Mouse (Mus musculus): ENCODE measurements around the gene Cldn19. TPM values are rescaled to one million over a fixed set of nuclear protein-coding genes. Genes with fewer than 3 reads are reported as not detected.
A peak's percentile ranks its signal among the peaks of the same experiment; 100 is the strongest.
"Not testable (repeated sequence)": the region's sequence is repeated elsewhere in the genome, so short reads cannot be mapped to it uniquely, and the experiment has no call there.

The Cldn19 gene
- polyA plus RNA-seq, 1 experiment from 2014 or later = 0.12 TPM

DNA sequence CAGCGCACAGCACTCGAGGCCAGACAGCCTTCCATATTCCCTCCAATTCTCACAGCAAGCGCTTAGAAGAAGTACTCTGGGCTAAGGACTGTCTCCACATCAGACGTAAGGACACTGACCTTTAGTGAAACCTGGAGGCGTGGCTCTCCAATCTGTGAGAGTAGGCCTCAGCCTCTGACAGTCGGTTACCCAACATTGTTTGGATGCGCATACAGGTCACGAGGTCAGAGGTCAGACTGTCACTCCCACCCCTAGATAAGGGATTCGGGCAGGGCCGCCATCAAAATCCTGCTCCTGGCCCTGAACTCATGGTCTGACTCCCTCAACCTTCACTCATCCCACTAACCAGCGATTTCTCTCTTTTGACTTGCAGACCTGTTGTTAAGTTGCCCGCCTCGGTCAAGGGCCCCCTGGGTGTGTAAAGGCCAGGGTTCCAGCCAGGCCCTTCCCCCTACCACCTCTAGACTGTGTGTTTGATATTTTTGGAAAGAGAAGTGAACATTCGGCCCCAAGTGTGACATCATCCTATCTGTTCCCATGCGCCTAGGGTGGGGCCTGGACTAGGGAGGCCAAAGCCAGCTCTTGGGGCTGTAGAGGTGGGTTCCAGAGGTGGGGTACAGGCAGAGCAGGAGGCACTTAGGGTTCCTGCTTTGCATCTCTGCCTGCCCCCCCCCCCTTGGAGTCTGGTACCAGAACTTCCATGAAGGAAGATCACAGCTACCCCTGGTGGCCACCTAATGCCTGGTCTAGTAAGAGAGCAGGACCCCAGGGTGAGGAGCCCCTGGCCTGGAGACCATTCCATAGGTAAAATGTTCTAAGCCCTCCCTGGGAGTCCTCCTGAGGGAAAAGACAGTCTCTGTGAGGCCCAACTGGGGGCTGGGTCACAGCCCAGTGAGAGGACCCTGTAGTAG lies 4.4 kb downstream of the Cldn19 start:
- WGBS = 79% methylated on average over 15 of the region's 15 CpGs
- no peaks in the 10 kb centered on the region for H3K27me3 ChIP-seq (ENCODE audit: low read depth, poor library complexity, severe bottlenecking)

DNA sequence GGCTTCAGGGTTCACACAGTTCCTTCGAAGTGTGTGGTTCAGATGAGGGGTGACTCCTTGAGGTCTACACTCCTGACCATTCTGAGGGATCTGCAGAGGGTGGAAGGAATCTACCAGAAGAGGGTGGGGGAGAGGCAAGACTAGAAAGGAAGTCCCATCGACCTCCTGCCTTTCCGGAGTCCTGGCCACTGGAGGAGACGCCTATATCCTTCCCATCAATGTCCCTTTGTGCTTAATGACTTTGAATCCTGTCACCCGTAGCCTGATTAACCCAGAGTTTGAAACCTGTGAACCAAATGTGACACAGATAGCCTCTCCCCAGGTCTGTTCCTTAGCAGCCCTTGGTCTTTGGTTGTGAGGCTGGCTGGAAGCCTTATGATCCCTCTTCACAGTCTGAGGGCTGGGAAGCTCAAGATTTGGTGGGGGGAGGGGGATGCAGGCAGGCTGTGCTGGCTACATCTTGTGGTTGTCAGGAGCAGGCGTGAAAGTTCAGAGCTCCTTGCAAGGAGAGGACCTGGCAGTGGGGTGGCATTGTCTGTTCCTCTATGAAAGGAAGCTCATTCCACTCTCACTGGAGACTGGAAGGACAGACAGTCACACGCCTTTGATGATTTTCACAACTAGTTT lies 6.0 kb downstream of the Cldn19 start:
- 59% methylated on average over 7 of the region's 7 CpGs for WGBS

More for the DNA sequence above, 4.4 kb downstream of the Cldn19 start:
- Histone ChIP-seq H3K4me3 (no peak overlapping the region), H3K36me3 (no peaks in the 10 kb centered on the region), H3K27ac (replicated peaks) (no peak overlapping the region), H3K9me3 (replicated peaks) (no peaks in the 10 kb centered on the region), H3K4me1 (peaks cover 29% of the 10 kb centered on the region)
- DNase-seq (ENCODE audit: low spot score) = no peak

DNA sequence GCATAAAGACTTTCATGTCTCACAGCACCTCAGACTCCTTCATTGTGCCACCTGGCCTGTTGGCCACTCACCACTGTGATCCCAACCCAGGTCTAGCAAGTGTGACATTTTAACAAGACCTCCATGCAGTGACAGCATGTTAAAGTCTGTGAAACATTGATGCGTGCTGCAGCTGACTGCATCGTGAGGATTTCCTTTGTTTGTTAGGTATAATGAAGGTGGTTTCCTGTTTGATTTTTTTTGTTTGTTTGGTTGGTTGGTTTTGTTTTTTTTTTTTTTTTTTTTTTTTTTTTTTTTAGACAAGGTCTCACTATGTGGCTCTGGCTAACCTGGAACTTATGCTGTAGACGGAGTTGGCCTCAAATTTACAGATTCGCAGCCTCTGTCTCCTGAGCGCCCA lies 7.3 kb downstream of the Cldn19 start:
- H3K27me3 ChIP-seq (ENCODE audit: low read depth, poor library complexity, severe bottlenecking) = no peaks in the 10 kb centered on the region
- H3K4me1 ChIP-seq = peaks cover 4% of the 10 kb centered on the region; the same call in 1 of the 2 replicates
- no peaks in the 10 kb centered on the region for H3K36me3 ChIP-seq
- H3K4me3 ChIP-seq = no peak overlapping the region
- 97% methylated on average over 5 of the region's 5 CpGs for WGBS
- no peak for DNase-seq (ENCODE audit: low spot score)
- H3K27ac ChIP-seq (replicated peaks) = no peak overlapping the region
- no peaks in the 10 kb centered on the region for H3K9me3 ChIP-seq (replicated peaks)

More for the DNA sequence above, 6.0 kb downstream of the Cldn19 start:
- Histone ChIP-seq H3K4me3 (no peak overlapping the region), H3K9me3 (replicated peaks) (no peaks in the 10 kb centered on the region), H3K36me3 (no peaks in the 10 kb centered on the region), H3K27ac (replicated peaks) (no peak overlapping the region), H3K4me1 (peaks cover 15% of the 10 kb centered on the region), H3K27me3 (ENCODE audit: low read depth, poor library complexity, severe bottlenecking) (no peaks in the 10 kb centered on the region)
- DNase-seq (ENCODE audit: low spot score) = no peak

DNA sequence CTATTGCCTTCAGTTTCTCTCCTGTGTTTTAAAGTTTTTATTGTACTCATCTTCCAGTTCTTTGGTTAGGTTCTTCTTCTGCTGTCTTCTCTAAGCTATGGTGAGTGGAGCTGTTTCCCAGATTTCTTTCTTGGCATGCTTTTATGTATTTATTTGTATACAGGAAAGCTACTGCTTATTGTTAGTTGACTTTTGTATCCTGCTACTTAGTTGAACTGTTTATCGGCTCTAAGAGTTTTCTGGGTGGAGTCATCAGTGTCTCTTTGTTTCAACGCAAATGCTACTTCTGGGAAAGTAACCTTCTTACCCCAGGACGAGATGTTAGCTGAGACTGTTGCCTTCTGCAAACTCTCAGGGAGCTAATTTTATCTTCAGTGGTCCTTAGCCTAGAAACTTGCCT lies 8.2 kb downstream of the Cldn19 start:
- Histone ChIP-seq H3K9me3 (replicated peaks) (no peaks in the 10 kb centered on the region), H3K27me3 (ENCODE audit: low read depth, poor library complexity, severe bottlenecking) (no peaks in the 10 kb centered on the region), H3K4me1 (peaks cover 4% of the 10 kb centered on the region; the same call in 1 of the 2 replicates), H3K4me3 (no peak overlapping the region), H3K27ac (replicated peaks) (no peak overlapping the region), H3K36me3 (peaks cover 8% of the 10 kb centered on the region)
- 84% methylated on average over 3 of the region's 3 CpGs for WGBS
- DNase-seq (ENCODE audit: low spot score) = no peak

DNA sequence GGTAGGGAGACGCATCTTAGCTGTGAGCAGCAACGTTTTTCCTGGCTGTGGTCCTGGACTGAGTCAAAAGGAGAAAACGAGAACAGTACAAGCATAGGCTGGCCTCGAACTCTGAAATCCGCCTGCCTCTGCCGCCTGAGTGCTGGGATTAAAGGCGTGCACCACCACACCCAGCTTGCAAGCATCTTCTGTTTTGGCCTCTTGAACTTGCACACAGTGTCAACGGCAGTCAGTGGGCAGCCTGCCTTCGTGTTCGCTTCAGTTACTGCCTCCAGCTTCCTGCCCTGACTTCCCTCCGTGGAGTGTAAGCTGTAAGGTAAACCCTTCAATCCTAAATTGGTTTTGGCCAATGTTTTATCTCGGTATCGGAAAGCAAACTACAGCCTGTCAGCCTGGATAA lies 11.4 kb downstream of the Cldn19 start:
- Histone ChIP-seq H3K4me1 (no peaks in the 10 kb centered on the region), H3K9me3 (replicated peaks) (no peaks in the 10 kb centered on the region), H3K4me3 (no peak overlapping the region), H3K36me3 (peaks cover 40% of the 10 kb centered on the region), H3K27ac (replicated peaks) (no peak overlapping the region), H3K27me3 (ENCODE audit: low read depth, poor library complexity, severe bottlenecking) (no peaks in the 10 kb centered on the region)
- DNase-seq (ENCODE audit: low spot score) = no peak
- 81% methylated on average over 13 of the region's 13 CpGs for WGBS

DNA sequence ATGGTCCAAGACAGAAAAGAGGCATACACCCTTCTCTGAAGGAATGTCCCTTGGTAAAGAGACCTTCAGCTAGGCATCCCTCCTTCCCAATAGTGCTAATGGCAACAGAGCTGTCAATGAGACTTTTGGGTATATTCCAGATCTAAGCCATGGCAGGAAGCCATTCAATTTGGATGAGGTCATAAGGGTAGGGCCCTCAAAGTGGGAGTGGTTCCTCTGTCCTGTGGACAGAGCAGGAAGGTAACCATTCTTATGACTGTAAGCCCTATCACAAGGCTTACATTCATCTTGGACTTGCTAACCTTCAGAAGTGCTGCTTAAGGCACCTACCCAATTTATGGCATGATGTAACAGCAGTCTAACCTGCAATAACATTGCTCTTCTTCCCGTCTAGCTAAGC lies 19.4 kb downstream of the Cldn19 start:
- no peaks in the 10 kb centered on the region for H3K27me3 ChIP-seq (ENCODE audit: low read depth, poor library complexity, severe bottlenecking)
- no peaks in the 10 kb centered on the region for H3K4me1 ChIP-seq
- H3K9me3 ChIP-seq (replicated peaks) = no peaks in the 10 kb centered on the region
- no peak overlapping the region for H3K27ac ChIP-seq (replicated peaks)
- 89% methylated on average over 1 of the region's 1 CpGs for WGBS
- H3K36me3 ChIP-seq = peaks cover 98% of the 10 kb centered on the region
- no peak overlapping the region for H3K4me3 ChIP-seq
- no peak for DNase-seq (ENCODE audit: low spot score)

DNA sequence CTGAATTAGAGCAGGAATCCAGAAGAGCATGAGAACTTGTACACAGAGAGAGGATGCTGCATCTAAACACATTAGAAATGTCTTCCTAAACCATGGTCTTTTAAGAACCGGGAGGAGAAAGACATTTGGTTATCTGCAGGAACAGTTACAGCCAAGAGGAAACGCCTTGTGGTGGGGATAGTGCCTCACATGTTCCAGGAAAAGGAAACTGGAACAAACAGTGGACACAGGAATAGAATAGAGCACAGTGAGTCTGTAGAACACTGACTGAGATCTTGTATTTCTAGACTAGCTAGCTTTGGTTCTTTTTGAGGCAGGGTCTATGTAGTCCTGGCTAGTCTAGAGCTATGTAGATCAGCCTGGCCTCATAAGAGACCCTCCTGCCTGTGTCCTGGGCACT lies 20.0 kb downstream of the Cldn19 start:
- no peak overlapping the region for H3K27ac ChIP-seq (replicated peaks)
- no peaks in the 10 kb centered on the region for H3K27me3 ChIP-seq (ENCODE audit: low read depth, poor library complexity, severe bottlenecking)
- no peak overlapping the region for H3K4me3 ChIP-seq
- H3K36me3 ChIP-seq = peaks cover 98% of the 10 kb centered on the region
- H3K4me1 ChIP-seq = no peaks in the 10 kb centered on the region
- no peaks in the 10 kb centered on the region for H3K9me3 ChIP-seq (replicated peaks)
- 87% methylated on average over 2 of the region's 2 CpGs for WGBS
- DNase-seq (ENCODE audit: low spot score) = no peak

DNA sequence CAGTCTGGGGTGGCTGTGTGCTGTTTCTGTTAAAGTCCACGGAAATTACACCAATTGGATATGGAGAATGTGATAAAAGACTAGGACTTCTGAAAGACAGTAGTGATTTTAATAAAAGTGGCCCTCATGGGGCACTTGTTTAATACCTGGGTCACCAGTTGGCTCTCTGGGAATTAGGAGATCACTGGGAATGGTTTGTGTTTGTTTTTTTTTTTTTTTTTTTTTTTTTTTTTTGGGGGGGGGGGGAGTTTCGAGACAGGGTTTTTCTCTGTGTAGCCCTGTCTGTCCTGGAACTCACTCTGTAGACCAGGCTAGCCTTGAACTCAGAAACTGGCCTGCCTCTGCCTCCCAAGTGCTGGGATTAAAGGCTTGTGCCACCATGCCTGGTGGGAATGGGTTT lies 20.5 kb downstream of the Cldn19 start:
- peaks cover 97% of the 10 kb centered on the region for H3K36me3 ChIP-seq
- DNase-seq (ENCODE audit: low spot score) = no peak
- WGBS = 83% methylated on average over 2 of the region's 2 CpGs

DNA sequence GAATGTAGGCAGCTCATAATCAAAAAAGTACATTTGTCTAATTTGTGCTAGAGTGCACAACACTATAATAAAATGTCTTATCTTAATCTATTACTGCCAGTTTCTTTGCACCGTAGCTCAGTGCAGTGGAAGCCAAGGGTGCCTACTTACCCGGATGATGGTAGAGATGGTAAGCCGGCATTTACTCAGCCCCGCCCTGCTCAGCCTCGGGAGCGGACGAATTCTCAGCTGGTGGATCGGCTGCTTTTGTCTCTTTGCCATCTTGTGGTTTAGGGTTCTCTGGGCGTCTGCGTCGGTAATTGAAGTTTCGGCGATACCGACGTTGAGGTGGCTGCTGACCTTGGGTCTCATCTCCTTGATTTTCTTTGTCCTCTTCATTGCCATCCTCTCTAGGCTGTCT lies 23.6 kb downstream of the Cldn19 start:
- H3K36me3 ChIP-seq = peaks cover 97% of the 10 kb centered on the region
- not testable (repeated sequence) for H3K27me3 ChIP-seq (ENCODE audit: low read depth, poor library complexity, severe bottlenecking); H3K4me3 ChIP-seq; DNase-seq (ENCODE audit: low spot score); H3K27ac ChIP-seq (replicated peaks); H3K9me3 ChIP-seq (replicated peaks); H3K4me1 ChIP-seq
- WGBS = 92% methylated on average over 15 of the region's 15 CpGs

More for the DNA sequence above, 20.5 kb downstream of the Cldn19 start:
- H3K9me3 ChIP-seq (replicated peaks) = no peaks in the 10 kb centered on the region
- H3K4me3 ChIP-seq = no peak overlapping the region
- no peaks in the 10 kb centered on the region for H3K4me1 ChIP-seq
- no peak overlapping the region for H3K27ac ChIP-seq (replicated peaks)
- H3K27me3 ChIP-seq (ENCODE audit: low read depth, poor library complexity, severe bottlenecking) = no peaks in the 10 kb centered on the region

DNA sequence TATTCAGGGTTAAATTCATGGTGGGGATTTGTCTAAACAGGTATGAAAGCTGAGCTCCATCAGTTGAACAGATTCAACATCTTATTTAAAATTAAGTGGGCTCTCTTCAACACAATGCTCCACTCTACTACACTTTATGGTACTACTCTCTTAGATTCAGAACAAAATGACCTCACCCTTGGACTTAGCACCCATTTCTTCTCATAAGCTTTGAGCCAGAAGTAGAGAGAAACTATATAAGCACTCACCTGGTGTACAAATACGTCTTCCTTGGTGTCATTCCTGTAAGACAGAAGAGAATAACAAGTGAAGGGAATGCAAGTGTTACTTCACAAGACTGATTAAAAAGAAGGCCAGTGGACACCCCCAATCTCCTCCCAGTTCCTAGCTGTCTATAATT lies 29.6 kb downstream of the Cldn19 start:
- Histone ChIP-seq H3K27me3 (ENCODE audit: low read depth, poor library complexity, severe bottlenecking) (no peaks in the 10 kb centered on the region), H3K9me3 (replicated peaks) (no peaks in the 10 kb centered on the region), H3K27ac (replicated peaks) (no peak overlapping the region), H3K36me3 (peaks cover 96% of the 10 kb centered on the region), H3K4me3 (no peak overlapping the region), H3K4me1 (peaks cover 5% of the 10 kb centered on the region; the same call in 1 of the 2 replicates)
- WGBS = 90% methylated on average over 1 of the region's 1 CpGs
- no peak for DNase-seq (ENCODE audit: low spot score)

DNA sequence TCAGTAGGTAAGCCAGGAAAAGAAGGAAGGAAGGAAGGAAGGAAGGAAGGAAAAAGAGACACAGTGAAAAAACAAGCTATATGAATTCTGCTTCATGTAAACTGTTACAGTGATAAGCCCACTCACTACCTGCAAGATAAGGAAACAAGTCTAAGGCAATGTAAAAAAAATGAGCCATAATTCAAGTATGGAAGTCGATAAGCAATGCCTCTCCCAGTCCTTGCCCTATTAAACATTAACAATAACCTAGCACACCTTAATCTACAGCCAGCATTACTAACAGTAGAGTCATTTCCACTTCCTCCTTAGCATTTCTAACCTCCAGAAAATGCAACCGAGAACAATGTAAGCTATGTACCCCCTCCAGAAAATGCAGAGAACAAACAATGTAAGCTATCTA lies 30.1 kb downstream of the Cldn19 start:
- Histone ChIP-seq H3K4me1 (peaks cover 6% of the 10 kb centered on the region; the same call in 1 of the 2 replicates), H3K27me3 (ENCODE audit: low read depth, poor library complexity, severe bottlenecking) (no peaks in the 10 kb centered on the region), H3K4me3 (no peak overlapping the region), H3K36me3 (peaks cover 96% of the 10 kb centered on the region), H3K9me3 (replicated peaks) (no peaks in the 10 kb centered on the region), H3K27ac (replicated peaks) (no peak overlapping the region)
- 92% methylated on average over 2 of the region's 2 CpGs for WGBS
- no peak for DNase-seq (ENCODE audit: low spot score)

DNA sequence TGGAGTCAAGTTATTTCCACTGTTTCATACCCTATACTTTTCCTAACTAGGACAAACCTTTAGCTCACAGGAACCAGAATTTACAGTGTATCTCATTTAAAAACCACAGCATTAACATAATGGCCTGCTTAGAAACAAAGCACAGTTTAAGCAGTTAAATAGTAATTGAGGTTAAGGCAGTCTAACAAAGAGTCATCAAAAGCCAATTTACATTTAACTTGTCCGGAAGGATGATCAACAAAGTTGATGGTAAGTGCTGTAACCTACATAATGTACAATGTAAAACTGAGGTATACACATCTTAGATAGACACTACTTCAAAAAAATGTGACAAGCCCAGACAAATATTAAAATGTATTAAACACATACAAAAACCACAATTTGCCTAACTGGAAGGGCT lies 36.7 kb downstream of the Cldn19 start:
- H3K4me3 ChIP-seq = peak overlapping the region; percentile 98
- WGBS = 98% methylated on average over 1 of the region's 1 CpGs
- no peak overlapping the region for H3K27ac ChIP-seq (replicated peaks)
- DNase-seq (ENCODE audit: low spot score) = no peak
- peaks cover 58% of the 10 kb centered on the region for H3K36me3 ChIP-seq
- H3K4me1 ChIP-seq = peaks cover 36% of the 10 kb centered on the region
- H3K27me3 ChIP-seq (ENCODE audit: low read depth, poor library complexity, severe bottlenecking) = no peaks in the 10 kb centered on the region
- no peaks in the 10 kb centered on the region for H3K9me3 ChIP-seq (replicated peaks)
